Mouse (Mus musculus): ENCODE measurements around the gene Olfr681. TPM values are rescaled to one million over a fixed set of nuclear protein-coding genes. Genes with fewer than 3 reads are reported as not detected.
"Not testable (repeated sequence)": the region's sequence is repeated elsewhere in the genome, so short reads cannot be mapped to it uniquely, and the experiment has no call there.

The Olfr681 gene
- not detected in 2 replicates for polyA plus RNA-seq (2012; rRNA removed)

DNA sequence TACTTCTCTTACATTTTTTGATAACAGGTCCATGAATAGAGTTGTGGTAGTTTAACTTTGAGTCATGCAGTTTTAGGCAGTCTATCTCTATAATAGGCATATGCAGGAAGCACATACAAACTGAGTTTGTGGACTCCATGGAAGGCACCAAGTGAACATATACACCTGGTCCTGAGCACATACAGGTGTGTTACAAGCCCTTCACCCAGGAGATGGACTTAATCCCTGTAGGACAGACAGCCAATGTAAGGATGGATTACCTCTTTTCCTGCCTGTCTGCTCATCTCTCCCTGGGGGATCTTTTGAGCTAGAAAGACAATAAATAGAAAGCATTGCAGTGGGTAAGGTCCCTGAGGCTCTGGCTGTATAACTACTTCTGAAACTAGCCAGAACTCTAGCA is at the start of gene Olfr681:
Gene Olfr681 (plus strand): TSS at position 301 of the 400 bp plus-strand sequence.
- H3K4me1 ChIP-seq (ENCODE audit: control insufficient read depth, insufficient read depth, low read length) = no peaks in the 10 kb centered on the region
- no peak within 1 kb of the TSS for H3K4me3 ChIP-seq (ENCODE audit: insufficient read depth, low read length)
- no peak for TF ChIP-seq POLR2A (IDR thresholded peaks at IDR 0.05; ENCODE audit: extremely low read depth, insufficient read depth, low read length)
- no peak for TF ChIP-seq CTCF (IDR thresholded peaks at IDR 0.05; ENCODE audit: extremely low read depth, insufficient read depth, low read length)
- no peak within 1 kb of the TSS for H3K27ac ChIP-seq (ENCODE audit: insufficient read depth, low read length)

DNA sequence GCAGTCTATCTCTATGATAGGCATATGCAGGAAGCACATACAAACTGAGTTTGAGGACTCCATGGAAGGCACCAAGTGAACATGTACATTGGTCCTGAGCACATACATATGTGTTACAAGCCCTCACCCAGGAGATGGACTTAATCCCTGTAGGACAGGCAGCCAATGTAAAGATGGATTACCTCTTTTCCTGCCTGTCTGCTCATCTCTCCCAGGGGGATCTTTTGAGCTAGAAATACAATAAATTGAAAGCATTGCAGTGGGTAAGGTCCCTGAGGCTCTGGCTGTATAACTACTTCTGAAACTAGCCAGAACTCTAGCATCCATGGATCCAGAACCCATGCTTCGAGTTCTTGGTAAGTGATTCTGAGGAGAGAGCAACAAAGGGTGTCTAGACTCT is 35.7 kb upstream of the Olfr681 start, which contains the start of gene Olfr679:
Gene Olfr679 (plus strand): TSS at position 301 of the 400 bp plus-strand sequence.
- H3K27ac ChIP-seq (ENCODE audit: insufficient read depth, low read length) = no peak within 1 kb of the TSS
- no peak for TF ChIP-seq POLR2A (IDR thresholded peaks at IDR 0.05; ENCODE audit: extremely low read depth, insufficient read depth, low read length)
- no peak for TF ChIP-seq CTCF (IDR thresholded peaks at IDR 0.05; ENCODE audit: extremely low read depth, insufficient read depth, low read length)

DNA sequence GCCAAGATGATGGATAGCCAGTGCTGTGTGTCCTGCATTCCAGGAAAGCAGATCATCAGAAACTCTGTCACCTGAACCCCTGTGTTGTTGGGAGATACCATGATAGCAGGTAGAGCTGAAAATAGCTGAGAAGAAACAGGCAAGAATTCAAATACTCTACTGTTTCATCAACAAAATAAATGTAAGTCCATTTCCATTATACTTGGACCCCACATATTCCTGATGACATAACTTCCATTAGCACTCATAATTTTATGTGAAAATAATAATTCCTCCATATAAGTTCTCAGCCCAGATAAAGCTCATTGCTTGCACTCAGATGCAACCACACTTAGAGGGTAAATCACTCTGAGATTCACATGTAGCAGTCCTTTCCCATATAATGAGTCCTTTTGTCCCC is 23.9 kb upstream of the Olfr681 start, which contains the start of gene Olfr680-ps1:
Gene Olfr680-ps1 (minus strand): TSS at position 101 of the 400 bp plus-strand sequence.
- not testable (repeated sequence) for H3K4me3 ChIP-seq (ENCODE audit: insufficient read depth, low read length); H3K4me1 ChIP-seq (ENCODE audit: control insufficient read depth, insufficient read depth, low read length); H3K27ac ChIP-seq (ENCODE audit: insufficient read depth, low read length)

More for the DNA sequence above, 35.7 kb upstream of the Olfr681 start, which contains the start of gene Olfr679:
- no peaks in the 10 kb centered on the region for H3K4me1 ChIP-seq (ENCODE audit: control insufficient read depth, insufficient read depth, low read length)
- no peak within 1 kb of the TSS for H3K4me3 ChIP-seq (ENCODE audit: insufficient read depth, low read length)

DNA sequence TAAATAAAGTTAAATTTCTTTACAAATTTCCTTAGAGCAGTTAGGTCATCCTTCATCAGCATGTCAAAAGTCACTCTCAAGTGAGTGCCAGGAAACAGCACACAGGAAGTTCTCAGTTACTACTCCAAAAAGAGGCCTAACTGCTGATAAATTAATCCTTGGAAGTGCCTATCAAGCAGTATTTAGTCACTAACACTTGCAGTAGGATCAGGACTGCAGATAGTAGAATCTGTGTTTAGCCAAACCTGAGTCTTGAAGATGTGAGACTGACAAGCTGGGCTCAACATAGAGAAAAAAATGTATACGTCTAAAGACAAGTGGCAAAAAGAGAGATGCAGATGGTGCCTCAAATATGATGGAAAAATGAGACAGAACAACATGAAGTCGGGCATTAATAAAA is 24.6 kb downstream of the Olfr681 start:
- TF ChIP-seq POLR2A (IDR thresholded peaks at IDR 0.05; ENCODE audit: extremely low read depth, insufficient read depth, low read length) = no peak
- TF ChIP-seq CTCF (IDR thresholded peaks at IDR 0.05; ENCODE audit: extremely low read depth, insufficient read depth, low read length) = no peak
- H3K4me1 ChIP-seq (ENCODE audit: control insufficient read depth, insufficient read depth, low read length) = no peaks in the 10 kb centered on the region
- H3K27ac ChIP-seq (ENCODE audit: insufficient read depth, low read length) = no peak overlapping the region
- no peak overlapping the region for H3K4me3 ChIP-seq (ENCODE audit: insufficient read depth, low read length)

DNA sequence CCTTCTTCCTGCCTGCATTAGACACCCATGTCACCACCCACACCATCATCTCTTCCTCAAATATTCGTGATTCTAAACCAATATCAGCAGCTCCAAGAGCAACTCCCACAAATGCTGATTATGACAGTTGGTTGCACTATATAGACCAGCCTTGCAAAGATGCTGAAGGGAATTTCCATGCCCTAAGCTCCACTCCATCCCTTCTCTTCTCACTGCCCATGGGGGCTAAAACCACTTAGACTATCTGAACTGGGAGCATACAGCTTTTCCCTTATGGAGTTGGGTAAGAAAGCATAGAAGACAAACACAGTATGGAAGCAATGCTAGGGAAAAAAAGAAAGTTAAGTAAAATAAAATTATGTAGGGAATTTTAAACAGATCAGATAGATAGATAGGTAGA is 30.3 kb downstream of the Olfr681 start, which contains the start of gene Olfr683:
Gene Olfr683 (minus strand): TSS at position 101 of the 400 bp plus-strand sequence.
- Histone ChIP-seq H3K27ac (ENCODE audit: insufficient read depth, low read length) (no peak within 1 kb of the TSS), H3K4me3 (ENCODE audit: insufficient read depth, low read length) (no peak within 1 kb of the TSS), H3K4me1 (ENCODE audit: control insufficient read depth, insufficient read depth, low read length) (no peaks in the 10 kb centered on the region)
- TF ChIP-seq CTCF (IDR thresholded peaks at IDR 0.05; ENCODE audit: extremely low read depth, insufficient read depth, low read length) (no peak), POLR2A (IDR thresholded peaks at IDR 0.05; ENCODE audit: extremely low read depth, insufficient read depth, low read length) (no peak)

DNA sequence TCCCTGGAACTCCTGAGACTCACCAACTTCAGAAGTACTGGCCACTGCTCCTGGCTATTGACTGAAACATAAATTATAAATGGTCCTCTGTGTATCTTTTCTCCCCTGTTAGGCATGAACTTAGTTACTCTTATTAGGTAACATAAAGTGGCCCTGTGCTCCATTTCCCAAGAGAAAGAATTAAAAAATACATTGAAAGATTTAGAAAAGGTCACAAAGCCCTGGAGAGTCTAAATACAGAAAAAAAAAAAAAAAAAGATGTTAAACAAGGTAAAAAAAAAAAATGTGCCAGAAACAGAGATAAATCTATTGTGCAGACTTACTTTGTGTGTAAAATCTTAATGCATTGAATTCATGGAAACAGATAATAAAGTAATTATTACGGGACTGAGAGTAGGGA is 46.9 kb downstream of the Olfr681 start, which contains the start of gene Olfr684:
Gene Olfr684 (minus strand): TSS at position 101 of the 400 bp plus-strand sequence.
- TF ChIP-seq CTCF (IDR thresholded peaks at IDR 0.05; ENCODE audit: extremely low read depth, insufficient read depth, low read length) (no peak), POLR2A (IDR thresholded peaks at IDR 0.05; ENCODE audit: extremely low read depth, insufficient read depth, low read length) (no peak)
- no peak within 1 kb of the TSS for H3K27ac ChIP-seq (ENCODE audit: insufficient read depth, low read length)
- H3K4me1 ChIP-seq (ENCODE audit: control insufficient read depth, insufficient read depth, low read length) = no peaks in the 10 kb centered on the region
- H3K4me3 ChIP-seq (ENCODE audit: insufficient read depth, low read length) = no peak within 1 kb of the TSS

DNA sequence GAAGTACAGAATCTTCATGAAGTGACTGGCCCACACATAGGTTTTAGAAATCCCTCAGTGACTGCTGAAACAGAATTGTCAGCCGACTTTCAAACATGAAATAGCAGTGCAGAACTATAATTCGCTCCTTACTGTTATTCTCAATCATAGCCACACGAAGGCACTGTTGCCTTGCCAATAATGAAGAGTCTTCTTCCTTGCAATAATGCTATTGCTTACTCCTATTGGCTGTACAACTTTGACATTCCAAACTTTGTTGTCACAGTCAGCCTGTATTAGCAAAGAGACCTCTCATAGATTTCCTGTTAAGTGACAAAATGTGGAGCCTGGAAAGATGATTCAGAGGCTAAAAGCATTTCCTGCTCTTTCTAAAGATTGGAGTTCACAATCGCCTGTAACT is 54.1 kb downstream of the Olfr681 start:
- no peak overlapping the region for H3K4me3 ChIP-seq (ENCODE audit: insufficient read depth, low read length)
- H3K4me1 ChIP-seq (ENCODE audit: control insufficient read depth, insufficient read depth, low read length) = no peaks in the 10 kb centered on the region
- TF ChIP-seq POLR2A (IDR thresholded peaks at IDR 0.05; ENCODE audit: extremely low read depth, insufficient read depth, low read length) = no peak
- TF ChIP-seq CTCF (IDR thresholded peaks at IDR 0.05; ENCODE audit: extremely low read depth, insufficient read depth, low read length) = peak; percentile 25; the same call in 1 of the 2 replicates
- no peak overlapping the region for H3K27ac ChIP-seq (ENCODE audit: insufficient read depth, low read length)

Other genes with a start within 250 kb of the Olfr681 start
- gene Olfr665, start 238.8 kb upstream of the Olfr681 start, polyA plus RNA-seq (2012; rRNA removed) = not detected in 2 replicates
- not detected in 2 replicates for gene Olfr666, start 220.9 kb upstream of the Olfr681 start, polyA plus RNA-seq (2012; rRNA removed)
- gene Olfr667, start 195.4 kb upstream of the Olfr681 start, polyA plus RNA-seq (2012; rRNA removed) = not detected in 2 replicates
- gene Olfr668, start 188.8 kb upstream of the Olfr681 start, polyA plus RNA-seq (2012; rRNA removed) = not detected in 2 replicates
- not detected in 2 replicates for gene Olfr669, start 182.6 kb upstream of the Olfr681 start, polyA plus RNA-seq (2012; rRNA removed)
- gene Olfr670, start 154.2 kb upstream of the Olfr681 start, polyA plus RNA-seq (2012; rRNA removed) = not detected in 2 replicates
- not detected in 2 replicates for gene Olfr671, start 137.7 kb upstream of the Olfr681 start, polyA plus RNA-seq (2012; rRNA removed)
- gene Olfr672, start 114.8 kb upstream of the Olfr681 start, polyA plus RNA-seq (2012; rRNA removed) = not detected in 2 replicates
- gene Olfr675, start 88.4 kb upstream of the Olfr681 start, polyA plus RNA-seq (2012; rRNA removed) = not detected in 2 replicates
- not detected in 2 replicates for gene Olfr676, start 84.1 kb upstream of the Olfr681 start, polyA plus RNA-seq (2012; rRNA removed)
- not detected in 2 replicates for gene Olfr677, start 65.5 kb upstream of the Olfr681 start, polyA plus RNA-seq (2012; rRNA removed)
- not detected in 2 replicates for gene Olfr678, start 52.4 kb upstream of the Olfr681 start, polyA plus RNA-seq (2012; rRNA removed)
- not detected in 2 replicates for gene Olfr679, start 35.6 kb upstream of the Olfr681 start, polyA plus RNA-seq (2012; rRNA removed)
- not detected in 2 replicates for gene Olfr680-ps1, start 24.0 kb upstream of the Olfr681 start, polyA plus RNA-seq (2012; rRNA removed)
- gene Olfr683, start 30.2 kb downstream of the Olfr681 start, polyA plus RNA-seq (2012; rRNA removed) = not detected in 2 replicates
- gene Olfr684, start 46.8 kb downstream of the Olfr681 start, polyA plus RNA-seq (2012; rRNA removed) = not detected in 2 replicates
- not detected in 2 replicates for gene Olfr685, start 69.2 kb downstream of the Olfr681 start, polyA plus RNA-seq (2012; rRNA removed)
- gene Olfr686, start 90.6 kb downstream of the Olfr681 start, polyA plus RNA-seq (2012; rRNA removed) = 0.13 TPM in 1 of 2 replicates, not detected in the other
- not detected in 2 replicates for gene Olfr688, start 171.3 kb downstream of the Olfr681 start, polyA plus RNA-seq (2012; rRNA removed)
- gene Olfr689, start 194.3 kb downstream of the Olfr681 start, polyA plus RNA-seq (2012; rRNA removed) = not detected in 2 replicates
- gene Olfr690, start 217.3 kb downstream of the Olfr681 start, polyA plus RNA-seq (2012; rRNA removed) = 0.77 and 0.78 TPM in 2 replicates
- 0.72 and 0.88 TPM in 2 replicates for gene Olfr691, start 225.4 kb downstream of the Olfr681 start, polyA plus RNA-seq (2012; rRNA removed)